Mouse (Mus musculus): ENCODE data around the gene Acsm5.
"Not testable (repeated sequence)": the region's sequence is repeated elsewhere in the genome, so short reads cannot be mapped to it uniquely, and the experiment has no call there.

Gene Acsm5

DNA sequence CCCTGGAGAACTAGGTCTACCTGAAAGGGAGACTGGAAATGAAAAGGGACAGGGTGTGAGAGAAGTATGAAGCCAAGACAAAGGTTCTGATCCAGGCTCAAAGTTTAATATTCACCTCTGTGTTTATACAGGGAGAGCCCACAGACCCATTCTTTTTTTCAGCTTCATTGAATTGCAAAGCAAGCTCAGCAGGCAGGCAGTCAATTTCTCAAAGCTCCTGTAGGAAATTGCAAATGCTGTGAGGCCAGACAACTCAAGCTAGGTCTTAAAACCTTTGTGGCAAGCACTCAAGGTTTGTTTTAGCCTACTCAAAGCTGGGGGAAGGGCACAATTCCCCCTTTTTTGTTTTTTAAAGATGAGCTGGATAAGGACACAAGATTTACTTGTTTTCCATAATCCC, 26.3 kb downstream of the Acsm5 start:
- DNase-seq (ENCODE audit: low read depth in 1 of 2, low spot score in 2 of 2), result no peak

DNA sequence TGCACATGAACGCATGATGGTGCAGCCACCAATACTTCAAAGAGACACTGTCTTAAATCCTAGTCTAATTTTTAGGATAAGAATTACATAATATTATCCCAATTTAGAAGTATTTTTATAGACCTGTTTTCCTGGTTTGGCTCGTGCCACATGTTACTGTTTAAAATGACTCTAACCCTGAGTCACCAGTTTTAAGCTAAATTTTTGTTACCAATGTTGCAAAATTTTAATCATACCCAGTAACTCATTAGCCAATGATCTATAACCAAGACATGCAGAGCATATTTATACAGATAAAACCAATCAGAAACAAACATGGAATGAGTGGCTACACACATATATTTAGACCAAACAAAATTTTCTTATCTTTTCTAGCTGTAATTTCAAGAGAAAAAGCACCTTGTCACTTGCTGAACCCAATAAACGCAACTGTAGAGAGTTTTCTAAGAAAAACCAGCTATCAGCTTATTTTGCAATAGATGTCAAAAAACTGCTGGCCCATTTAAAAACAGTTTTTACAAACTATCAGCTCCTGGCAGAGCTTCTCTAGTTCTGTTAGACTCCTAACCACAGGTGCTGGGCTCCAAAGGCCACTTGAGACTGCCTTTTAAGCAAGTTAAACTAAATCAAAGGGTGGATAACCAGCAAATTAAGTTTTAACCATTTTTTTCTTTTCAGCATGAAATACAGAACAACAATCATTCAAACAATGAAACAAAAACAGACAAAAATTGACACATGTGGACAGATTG, 31.4 kb downstream of the Acsm5 start:
- no peak for DNase-seq (ENCODE audit: low read depth in 1 of 2, low spot score in 2 of 2)

DNA sequence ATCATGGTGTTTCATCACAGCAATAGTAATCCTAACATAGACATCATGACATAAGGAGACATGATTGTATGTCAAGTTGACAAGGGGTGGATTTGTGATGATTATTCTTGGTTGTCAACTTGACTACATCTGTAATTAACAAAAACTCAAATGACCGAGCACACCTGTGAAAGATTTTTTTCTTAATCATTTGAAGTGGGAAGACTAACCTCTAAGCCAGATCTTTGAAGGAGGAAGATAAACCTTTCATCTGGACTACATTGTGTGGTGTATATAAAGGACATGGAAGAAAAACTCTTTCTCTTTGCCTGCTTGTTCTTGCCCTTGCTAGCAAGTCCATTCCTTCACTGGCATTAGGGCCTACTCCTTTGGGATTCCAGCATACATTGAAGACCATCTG, 34.8 kb downstream of the Acsm5 start, which contains the start of gene Acsm2:
TSS of gene Acsm2 (plus strand) at position 301 of the 400 bp plus-strand sequence.
- DNase-seq (ENCODE audit: low read depth in 1 of 2, low spot score in 2 of 2), result no peak

DNA sequence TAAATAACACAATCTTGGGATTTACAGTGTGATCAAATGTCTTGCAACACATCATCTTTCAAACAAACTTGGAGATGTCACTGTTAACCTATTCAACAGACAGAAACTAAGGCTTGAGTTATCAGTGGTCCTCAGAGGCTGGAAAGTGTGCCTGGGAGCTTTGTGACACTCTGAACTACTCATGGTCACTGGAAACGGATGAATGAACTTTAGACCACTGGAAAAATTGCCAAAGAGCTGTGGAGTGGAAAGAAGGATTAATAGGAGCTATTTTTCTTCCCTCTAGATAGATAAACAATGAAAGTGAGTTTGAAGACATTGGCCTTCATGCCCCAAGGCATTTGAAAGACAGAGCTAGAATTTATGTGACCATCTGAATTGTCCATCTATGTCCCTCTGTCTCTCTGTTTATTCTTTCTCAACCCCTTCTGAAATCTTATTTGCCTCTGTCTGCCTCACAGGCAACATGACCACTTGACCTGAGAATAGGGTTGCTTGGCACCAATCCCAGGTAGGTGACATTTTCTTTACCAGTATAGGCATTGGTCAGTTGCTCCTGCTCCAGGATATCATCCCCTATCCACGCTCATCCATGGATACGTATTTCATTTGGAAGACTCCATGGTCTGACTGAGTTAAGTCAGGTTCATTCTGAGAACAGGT, 40.7 kb downstream of the Acsm5 start:
- no peak for DNase-seq (ENCODE audit: low read depth in 1 of 2, low spot score in 2 of 2)

DNA sequence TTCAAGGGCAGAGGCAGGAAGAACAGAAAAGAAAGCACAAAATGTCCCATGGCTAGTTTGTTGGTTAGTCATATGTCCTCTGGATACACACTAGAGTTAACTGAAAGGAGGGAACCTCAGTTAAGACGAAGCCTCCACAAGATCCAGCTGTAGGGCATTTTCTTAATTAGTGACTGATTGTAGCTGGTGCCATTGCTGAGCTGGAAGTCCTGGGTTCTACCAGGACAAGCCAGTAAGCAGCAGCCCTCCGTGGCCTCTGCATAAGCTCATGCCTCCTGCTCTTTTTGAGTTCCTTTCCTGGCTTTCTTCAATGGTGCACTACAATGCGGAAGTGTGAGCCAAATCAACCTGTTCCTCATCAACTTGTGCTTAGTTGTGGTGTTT, 41.2 kb downstream of the Acsm5 start:
- no peak for DNase-seq (ENCODE audit: low read depth in 1 of 2, low spot score in 2 of 2)

DNA sequence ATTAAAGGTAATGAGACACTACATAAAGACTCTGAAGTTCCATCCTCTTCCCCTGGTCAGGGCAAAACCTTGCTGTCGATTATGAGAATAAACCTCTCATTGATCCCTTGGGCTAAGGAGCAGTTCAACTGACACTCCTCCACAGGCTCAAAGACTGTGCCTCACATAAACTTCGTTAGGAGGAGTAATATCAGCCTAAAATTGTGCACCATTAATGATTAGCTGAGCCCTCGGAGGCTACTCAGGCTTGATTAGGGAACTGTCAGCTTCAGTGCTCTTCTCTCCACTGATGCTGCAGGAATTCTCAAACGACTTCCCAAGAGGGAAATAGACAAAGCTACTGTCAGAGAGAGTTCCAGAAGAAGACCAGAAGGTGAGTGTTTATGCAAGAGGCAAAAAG, 42.2 kb downstream of the Acsm5 start:
- DNase-seq (ENCODE audit: low read depth in 1 of 2, low spot score in 2 of 2), result no peak

DNA sequence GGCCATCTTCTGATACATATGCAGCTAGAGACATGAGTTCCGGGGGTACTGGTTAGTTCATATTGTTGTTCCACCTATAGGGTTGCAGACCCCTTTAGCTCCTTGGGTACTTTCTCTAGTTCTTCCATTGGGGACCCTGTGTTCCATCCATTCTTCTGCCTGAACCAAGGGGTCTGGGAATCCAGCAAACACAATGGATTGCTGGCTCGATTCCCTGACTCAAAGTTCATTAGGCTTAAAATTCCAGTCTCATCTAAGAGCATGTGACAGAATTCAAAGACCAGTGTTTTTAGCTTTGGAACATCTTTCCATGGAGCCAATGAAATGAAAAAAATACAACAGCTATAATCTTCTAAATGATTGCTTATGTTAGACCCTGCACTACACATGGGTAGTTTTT, 43.2 kb downstream of the Acsm5 start:
- DNase-seq (ENCODE audit: low read depth in 1 of 2, low spot score in 2 of 2), result not testable (repeated sequence)

DNA sequence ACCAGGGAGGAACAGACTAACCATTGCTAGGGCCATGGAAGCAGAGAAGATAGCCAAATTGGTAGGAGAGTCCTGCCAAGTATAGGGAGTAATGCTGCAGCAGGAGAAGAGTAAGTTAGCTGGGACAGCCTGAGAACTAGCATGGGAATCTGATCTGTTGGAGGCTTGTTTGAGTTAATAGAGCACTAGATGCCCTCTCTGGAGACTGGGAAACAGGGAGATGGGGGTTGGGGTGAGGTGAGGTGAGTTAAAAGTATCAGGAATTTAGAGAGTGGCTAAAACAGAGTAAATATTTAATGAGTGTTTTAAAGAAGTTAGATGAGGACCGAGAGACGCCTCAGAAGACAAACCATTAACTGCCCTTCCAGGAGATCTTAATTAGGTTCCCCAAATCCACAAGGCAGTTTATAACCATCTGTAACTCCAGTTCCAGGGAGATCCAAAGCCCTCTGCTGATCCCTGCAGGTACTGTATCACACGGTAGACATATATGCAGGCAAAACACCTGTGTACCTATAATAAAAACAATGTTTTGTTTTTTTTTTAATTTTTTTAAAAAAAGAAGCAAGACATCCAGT, 75.4 kb downstream of the Acsm5 start:
- DNase-seq (ENCODE audit: low read depth in 1 of 2, low spot score in 2 of 2), result no peak

Measured in monocyte, adult 2 months (primary cell).